Comparison of ENCODE assay signal across 8 mouse cellular contexts in genomic region chr4:140358103-140358502, GRCm38 (mm10).
DNase-seq lines count a peak whose midpoint lies in the region; ATAC-seq and TF ChIP-seq lines count a peak whose summit lies in the region.

No protein-coding gene starts in this region.

- no peak overlapping the region for H3K9ac ChIP-seq in heart, embryonic 11.5 days (ENCODE audit: low read depth, low read length)
- no peak overlapping the region for H3K9ac ChIP-seq in lung, postnatal 0 days (replicated peaks; ENCODE audit: low read depth)

- no peak for TF ChIP-seq EP300 in lung, postnatal 0 days (IDR thresholded peaks at IDR 0.05)

- no peaks in the 10 kb centered on the region for H3K36me3 ChIP-seq in heart, embryonic 11.5 days (ENCODE audit: control insufficient read depth, insufficient read depth, low read length)
- H3K36me3 ChIP-seq in lung, postnatal 0 days (ENCODE audit: insufficient read depth, low read length), result no peaks in the 10 kb centered on the region

- peak; percentile 32 to 75 for DNase-seq in heart, adult 18-20 months
- peak; percentile 9 for DNase-seq in 416B (ENCODE audit: low read depth)
- peak; percentile 64 to 71 for DNase-seq in adrenal gland, postnatal 4 days (ENCODE audit: low spot score in 2 of 2)
- DNase-seq in heart, postnatal 36 days, result peak; percentile 55 to 74
- DNase-seq in lung, postnatal 0 days (ENCODE audit: low spot score), result peak; percentile 70
- peak; percentile 64 for DNase-seq in thymus, postnatal 14 days
- DNase-seq in left cerebral cortex, postnatal 36 days (ENCODE audit: low spot score in 2 of 2), result no peak

- no peaks in the 10 kb centered on the region for H3K4me1 ChIP-seq in heart, embryonic 11.5 days (ENCODE audit: control insufficient read depth, insufficient read depth, low read length)
- H3K4me1 ChIP-seq in lung, postnatal 0 days (ENCODE audit: insufficient read depth, low read depth, low read length), result no peaks in the 10 kb centered on the region

- no peak for ATAC-seq in heart, embryonic 11.5 days (replicated peaks; ENCODE audit: insufficient number of reproducible peaks, low FRiP score, low TSS enrichment)
- ATAC-seq in lung, postnatal 0 days, result no peak

- H3K9me3 ChIP-seq in heart, embryonic 11.5 days (replicated peaks; ENCODE audit: control insufficient read depth, low read length), result no peaks in the 10 kb centered on the region
- no peaks in the 10 kb centered on the region for H3K9me3 ChIP-seq in lung, postnatal 0 days (ENCODE audit: low read length)

- 5% methylated on average over 5 of the region's 5 CpGs for WGBS in heart, embryonic 11.5 days (ENCODE audit: insufficient replicate concordance)
- 3% methylated on average over 5 of the region's 5 CpGs for WGBS in lung, postnatal 0 days

- H3K27ac ChIP-seq in heart, embryonic 11.5 days (ENCODE audit: low read depth, low read length), result no peak overlapping the region
- no peak overlapping the region for H3K27ac ChIP-seq in lung, postnatal 0 days (ENCODE audit: low read length)

- H3K27me3 ChIP-seq in heart, embryonic 11.5 days (ENCODE audit: control insufficient read depth, insufficient read depth, low read length), result no peaks in the 10 kb centered on the region
- no peaks in the 10 kb centered on the region for H3K27me3 ChIP-seq in lung, postnatal 0 days (replicated peaks; ENCODE audit: insufficient read depth, low read length)

- H3K4me2 ChIP-seq in heart, embryonic 11.5 days, result no peak overlapping the region
- no peak overlapping the region for H3K4me2 ChIP-seq in lung, postnatal 0 days (replicated peaks; ENCODE audit: low read depth, low read length)

- TF ChIP-seq CTCF in lung, postnatal 0 days (IDR thresholded peaks at IDR 0.05), result no peak

- intact Hi-C loops in heart, postnatal 36 days (cut with DNase I), result no loop called here
- intact Hi-C loops in left cerebral cortex, postnatal 36 days (cut with DNase I), result no loop called here

- H3K4me3 ChIP-seq in heart, embryonic 11.5 days (ENCODE audit: low read depth, low read length), result no peak overlapping the region
- no peak overlapping the region for H3K4me3 ChIP-seq in lung, postnatal 0 days (ENCODE audit: low read depth, low read length)

Comparison
In these comparisons a context has a peak if more than half of its experiments do, and no peak if none do; other contexts are left out.
1. DNase-seq: peak in heart, adult 18-20 months (2 of 2), 416B (single experiment), adrenal gland, postnatal 4 days (2 of 2), heart, postnatal 36 days (2 of 2), lung, postnatal 0 days (single experiment) and thymus, postnatal 14 days (single experiment); none in left cerebral cortex, postnatal 36 days (0 of 2).